Mouse (Mus musculus) megakaryocyte, embryonic 14.5 days (primary cell): ENCODE results near the gene 4930507D05Rik.

Source experiments
- FLI1 ChIP-seq: IDR thresholded peaks from 2 replicates; pipeline ENCODE4 v1.6.1; 2012; ENCODE audit warnings: low read length, inconsistent platforms, mixed read lengths
- GATA1 ChIP-seq: IDR thresholded peaks from 3 replicates; pipeline ENCODE4 v1.6.1; 2012; ENCODE audit warnings: mixed read lengths, low read length, inconsistent platforms, borderline replicate concordance

GRCm38 (mm10) chr10:62401641-62402111 lies 47.6 kb upstream of the 4930507D05Rik start:
- no peak for TF ChIP-seq GATA1
- no peak for TF ChIP-seq FLI1
